Comparison of ENCODE assay signal across 27 mouse cellular contexts in the genomic region with DNA sequence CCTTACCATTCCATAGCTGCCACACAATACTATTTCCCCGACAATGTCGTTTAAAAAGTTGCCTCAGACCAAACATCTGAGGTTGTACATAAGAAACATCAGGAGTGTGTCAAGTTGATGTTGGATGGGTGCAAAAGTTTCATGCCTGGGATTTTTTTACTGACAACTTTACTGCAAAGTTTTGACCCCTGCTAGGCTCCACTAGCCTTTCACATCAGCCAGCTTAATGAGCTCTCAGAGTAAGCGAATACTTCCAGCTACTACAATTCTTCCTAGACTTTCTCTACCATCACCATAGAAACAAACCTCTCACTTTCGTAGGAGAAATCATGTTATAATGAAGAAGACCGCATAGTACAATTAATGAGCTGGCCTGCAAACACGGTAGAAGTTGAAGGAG. TPM values are rescaled to one million over a fixed set of nuclear protein-coding genes. Genes with fewer than 3 reads are reported as not detected.
DNase-seq lines count a peak whose midpoint lies in the region; ATAC-seq and TF ChIP-seq lines count a peak whose summit lies in the region.
"Had no signal": no experiment of that assay in that cellular context is flagged by ENCODE, and none has a peak within 500 bp of the region (broad histone marks: within the 10 kb centered on the region; RNA-seq: fewer than 3 reads in every experiment).

No protein-coding gene starts in this region.

- no peak overlapping the region for H3K27ac ChIP-seq in kidney, adult 2 months (ENCODE audit: insufficient read depth, low read depth, low read length)
- peak overlapping the region; percentile 71; the same call in 1 of the 2 replicates for H3K27ac ChIP-seq in kidney, embryonic 14.5 days (ENCODE audit: low read depth, low read length)
- H3K27ac ChIP-seq in kidney, embryonic 16.5 days (ENCODE audit: low read length) = peak overlapping the region; percentile 69
- H3K27ac ChIP-seq: embryonic facial prominence, embryonic 10.5 days; embryonic facial prominence, embryonic 12.5 days; forebrain, embryonic 13.5 days; forebrain, embryonic 15.5 days had no signal

- no peak overlapping the region for H3K9ac ChIP-seq in kidney, embryonic 14.5 days (ENCODE audit: low read depth, low read length)
- no peak overlapping the region for H3K9ac ChIP-seq in kidney, embryonic 16.5 days (replicated peaks; ENCODE audit: low read length)
- H3K9ac ChIP-seq: embryonic facial prominence, embryonic 12.5 days; forebrain, embryonic 13.5 days; forebrain, embryonic 15.5 days had no signal

- no peaks in the 10 kb centered on the region for H3K9me3 ChIP-seq in kidney, embryonic 14.5 days (ENCODE audit: control insufficient read depth, low read length)
- no peaks in the 10 kb centered on the region for H3K9me3 ChIP-seq in kidney, embryonic 16.5 days (ENCODE audit: low read length)
- H3K9me3 ChIP-seq: embryonic facial prominence, embryonic 10.5 days; embryonic facial prominence, embryonic 12.5 days; forebrain, embryonic 13.5 days; forebrain, embryonic 15.5 days; G1E had no signal

- TF ChIP-seq CTCF in kidney, adult 2 months (conservative IDR thresholded peaks at IDR 0.05; ENCODE audit: insufficient read depth, insufficient read length, low read depth, low read length) = no peak

- peak; percentile 58 for ATAC-seq in kidney, embryonic 14.5 days (ENCODE audit: low FRiP score, low TSS enrichment)
- peak; percentile 64; the same call in 1 of the 2 replicates for ATAC-seq in kidney, embryonic 16.5 days (ENCODE audit: low FRiP score, low TSS enrichment)
- ATAC-seq: activated CD4-positive, CD25-positive, alpha-beta regulatory T cell, adult 4 months; CD4-positive, CD25-positive, alpha-beta regulatory T cell, adult 4 months; forebrain, embryonic 13.5 days; forebrain, embryonic 15.5 days; Patski had no signal

- peak; percentile 24 for DNase-seq in kidney, adult 2 months
- no peak for DNase-seq in kidney, postnatal 25 days
- no peak for DNase-seq in kidney, adult 18-20 months
- DNase-seq in kidney, postnatal 14 days = peak; percentile 10
- no peak for DNase-seq in adrenal gland, postnatal 25 days
- DNase-seq: adrenal gland, adult 8-10 months; adrenal gland, postnatal 14 days; B cell, adult 2 months; cerebellum, adult 11 months; cerebellum, adult 18-20 months; cerebellum, adult 8-10 months; cerebellum, adult 9-11 months; cerebellum, postnatal 14 days had no signal

- WGBS in kidney, adult 2 months = 45% methylated on average over 6 of the region's 6 CpGs
- 18% methylated on average over 6 of the region's 6 CpGs for WGBS in kidney, embryonic 14.5 days
- 22% methylated on average over 6 of the region's 6 CpGs for WGBS in kidney, embryonic 16.5 days

- H3K4me1 ChIP-seq in kidney, adult 2 months (ENCODE audit: control insufficient read depth, insufficient read depth, low read length) = no peaks in the 10 kb centered on the region
- H3K4me1 ChIP-seq in kidney, embryonic 14.5 days (ENCODE audit: control insufficient read depth, insufficient read depth, low read length) = peaks cover 18% of the 10 kb centered on the region; the same call in 1 of the 2 replicates
- peaks cover 37% of the 10 kb centered on the region for H3K4me1 ChIP-seq in kidney, embryonic 16.5 days (ENCODE audit: insufficient read depth, low read length)
- H3K4me1 ChIP-seq: embryonic facial prominence, embryonic 12.5 days; forebrain, embryonic 13.5 days; forebrain, embryonic 15.5 days had no signal

- no peak overlapping the region for H3K4me3 ChIP-seq in kidney, adult 2 months (ENCODE audit: insufficient read depth, low read depth, low read length)
- H3K4me3 ChIP-seq in kidney, embryonic 14.5 days (ENCODE audit: low read length) = no peak overlapping the region
- no peak overlapping the region for H3K4me3 ChIP-seq in kidney, embryonic 16.5 days (ENCODE audit: low read length)
- H3K4me3 ChIP-seq: embryonic facial prominence, embryonic 10.5 days; embryonic facial prominence, embryonic 12.5 days; forebrain, embryonic 13.5 days; forebrain, embryonic 15.5 days had no signal

- TF ChIP-seq POLR2A in kidney, adult 2 months (IDR thresholded peaks at IDR 0.05; ENCODE audit: low read depth, low read length) = no peak

- 0 out of 2 replicates have a peak overlapping the region, but pooled peaks have one; percentile 17 for H3K4me2 ChIP-seq in kidney, embryonic 14.5 days (replicated peaks; ENCODE audit: low read depth, low read length)
- peak overlapping the region; percentile 22; the same call in 1 of the 2 replicates for H3K4me2 ChIP-seq in kidney, embryonic 16.5 days (replicated peaks; ENCODE audit: low read depth, low read length)
- H3K4me2 ChIP-seq: embryonic facial prominence, embryonic 12.5 days; forebrain, embryonic 13.5 days; forebrain, embryonic 15.5 days had no signal

- no peaks in the 10 kb centered on the region for H3K27me3 ChIP-seq in kidney, adult 2 months (replicated peaks; ENCODE audit: control insufficient read depth, insufficient read depth, low read length)
- H3K27me3 ChIP-seq in kidney, embryonic 14.5 days (ENCODE audit: control insufficient read depth, insufficient read depth, low read length) = no peaks in the 10 kb centered on the region
- no peaks in the 10 kb centered on the region for H3K27me3 ChIP-seq in kidney, embryonic 16.5 days (ENCODE audit: insufficient read depth, low read length)
- H3K27me3 ChIP-seq: embryonic facial prominence, embryonic 12.5 days; forebrain, embryonic 13.5 days; forebrain, embryonic 15.5 days had no signal

- H3K36me3 ChIP-seq in kidney, adult 2 months (ENCODE audit: control insufficient read depth, insufficient read depth, low read length) = no peaks in the 10 kb centered on the region
- H3K36me3 ChIP-seq in kidney, embryonic 14.5 days (ENCODE audit: control insufficient read depth, insufficient read depth, low read length) = no peaks in the 10 kb centered on the region
- no peaks in the 10 kb centered on the region for H3K36me3 ChIP-seq in kidney, embryonic 16.5 days (ENCODE audit: insufficient read depth, low read length)
- H3K36me3 ChIP-seq: embryonic facial prominence, embryonic 10.5 days; embryonic facial prominence, embryonic 12.5 days; forebrain, embryonic 15.5 days; G1E had no signal

RNA-seq across cellular contexts. Expression of a gene that starts 26.5 kb away (rescaled TPM):
- not detected in 2 replicates for polyA plus RNA-seq in kidney, adult 2 months (2012; rRNA removed)
- polyA plus RNA-seq in kidney, embryonic 14.5 days (2014; fragmentation: Nextera tagmentation; extraction: Ambion mirVana) = 0.22 TPM in 1 of 2 replicates, not detected in the other
- polyA plus RNA-seq in kidney, embryonic 16.5 days (2015; fragmentation: Nextera tagmentation; extraction: Ambion mirVana) = 0.29 and 0.42 TPM in 2 replicates
- total RNA-seq in adrenal gland, postnatal 25 days (2021) = not detected in 2 replicates
- total RNA-seq: adrenal gland, adult 18-20 months; adrenal gland, adult 8-10 months; adrenal gland, postnatal 14 days; adrenal gland, postnatal 4 days; CH12.LX; G1E had no signal
- polyA plus RNA-seq: activated CD4-positive, CD25-positive, alpha-beta regulatory T cell, adult 4 months; CD4-positive, CD25-positive, alpha-beta regulatory T cell, adult 4 months; embryonic facial prominence, embryonic 10.5 days; forebrain, embryonic 11.5 days; forebrain, embryonic 13.5 days; G1E; Patski had no signal

Comparison
In these comparisons a context has a peak if more than half of its experiments do, and no peak if none do; other contexts are left out.
1. DNase-seq: peak in kidney, adult 2 months (single experiment) and kidney, postnatal 14 days (single experiment); none in kidney, postnatal 25 days (0 of 2), kidney, adult 18-20 months (single experiment) and adrenal gland, postnatal 25 days (single experiment).